Mouse (Mus musculus) CH12.LX (cell line): ENCODE results near the gene Pxt1. TPM values are rescaled to one million over a fixed set of nuclear protein-coding genes. Genes with fewer than 3 reads are reported as not detected.

Source experiments
- DNase-seq: peaks from one replicate; pipeline ENCODE4 v3.0.0-alpha.2; 2013; ENCODE audit errors: extremely low read depth
- H3K27ac ChIP-seq: 2 replicates; pipeline ENCODE4 v1.5.1; 2012; ENCODE audit warnings: low read depth, mild to moderate bottlenecking, control low read depth, moderate library complexity; ENCODE audit not compliant: insufficient read depth
- H3K27me3 ChIP-seq: replicated peaks from 2 replicates; pipeline ENCODE3; 2012; ENCODE audit warnings: inconsistent platforms
- H3K36me3 ChIP-seq, 2 experiments: replicated peaks in 1 of 2; 2 replicates each; pipeline versions ENCODE3 to v1.6.1; 2012; ENCODE audit warnings: inconsistent platforms in 1 of 2, low read length in 1 of 2, mild to moderate bottlenecking in 1 of 2, mixed read lengths in 1 of 2, moderate library complexity in 1 of 2; ENCODE audit not compliant: control insufficient read depth in 1 of 2, insufficient read depth in 1 of 2
- H3K4me1 ChIP-seq, 2 experiments: 2 replicates each; pipeline ENCODE4 v1.6.1; 2012; ENCODE audit warnings: inconsistent platforms in 1 of 2, moderate library complexity in 1 of 2; ENCODE audit not compliant: insufficient read depth in 2 of 2, control insufficient read depth in 1 of 2
- H3K4me2 ChIP-seq: 2 replicates; pipeline ENCODE4 v1.6.1; 2012; ENCODE audit warnings: low read depth, mild to moderate bottlenecking, control low read depth; ENCODE audit not compliant: poor library complexity, insufficient read depth, severe bottlenecking
- H3K4me3 ChIP-seq, 3 experiments: fragments of 150-350 bp in 1 of 3; sonication (generic) in 1 of 3; replicated peaks in 1 of 3; 2 replicates each; pipeline versions ENCODE3 to v1.5.1; 2011 to 2012; ENCODE audit warnings: low read depth in 2 of 3, low read length in 2 of 3, mild to moderate bottlenecking in 2 of 3, moderate library complexity in 2 of 3, control low read depth in 1 of 3, improper control_type of control experiment in 1 of 3, inconsistent platforms in 1 of 3, mixed read lengths in 1 of 3; ENCODE audit not compliant: poor library complexity in 1 of 3
- H3K79me2 ChIP-seq: replicated peaks from 2 replicates; pipeline ENCODE4 v1.6.1; 2012; ENCODE audit warnings: mild to moderate bottlenecking, moderate library complexity; ENCODE audit not compliant: control insufficient read depth, poor library complexity, insufficient read depth, severe bottlenecking; ENCODE audit errors: extremely low read depth
- H3K9ac ChIP-seq: 2 replicates; pipeline ENCODE4 v1.6.1; 2012; ENCODE audit warnings: low read depth, mild to moderate bottlenecking, control low read depth, moderate library complexity; ENCODE audit not compliant: insufficient read depth
- H3K9me3 ChIP-seq: replicated peaks from 2 replicates; pipeline ENCODE3; 2012; ENCODE audit warnings: low read length, inconsistent platforms, mixed read lengths
- BHLHE40 ChIP-seq: IDR thresholded peaks from 2 replicates; pipeline ENCODE4 v1.6.1; 2011; ENCODE audit warnings: mild to moderate bottlenecking, low read depth, low read length, improper control_type of control experiment
- CTCF ChIP-seq, 2 experiments: IDR thresholded peaks in 1 of 2; conservative IDR thresholded peaks in 1 of 2; 2 replicates each; pipeline ENCODE4 v1.5.1; 2011 to 2012; ENCODE audit warnings: low read depth in 2 of 2, low read length in 2 of 2, improper control_type of control experiment in 1 of 2, inconsistent platforms in 1 of 2, mild to moderate bottlenecking in 1 of 2, moderate library complexity in 1 of 2
- E2F4 ChIP-seq: IDR thresholded peaks from 2 replicates; pipeline ENCODE4 v1.6.1; 2011; ENCODE audit warnings: low read depth, low read length, improper control_type of control experiment; ENCODE audit not compliant: insufficient replicate concordance
- EP300 ChIP-seq: IDR thresholded peaks from 2 replicates; pipeline ENCODE4 v1.6.1; 2011; ENCODE audit warnings: low read length, improper control_type of control experiment
- GABPA ChIP-seq: IDR thresholded peaks from 2 replicates; pipeline ENCODE4 v1.6.1; 2012; ENCODE audit warnings: low read depth, low read length, improper control_type of control experiment, inconsistent platforms; ENCODE audit not compliant: insufficient replicate concordance
- HCFC1 ChIP-seq: IDR thresholded peaks from 2 replicates; pipeline ENCODE4 v1.6.1; 2012; ENCODE audit warnings: low read depth, mild to moderate bottlenecking, inconsistent platforms, low read length, improper control_type of control experiment
- IRF4 ChIP-seq: IDR thresholded peaks from 2 replicates; pipeline ENCODE4 v1.6.1; 2014; ENCODE audit warnings: low read depth, mild to moderate bottlenecking, inconsistent platforms, low read length, improper control_type of control experiment
- JUND ChIP-seq: conservative IDR thresholded peaks from 2 replicates; pipeline ENCODE4 v1.6.1; 2011; ENCODE audit warnings: low read depth, low read length, improper control_type of control experiment
- KAT2A ChIP-seq: IDR thresholded peaks from 2 replicates; pipeline ENCODE4 v1.6.1; 2012; ENCODE audit warnings: low read length, improper control_type of control experiment, inconsistent platforms; ENCODE audit not compliant: insufficient replicate concordance
- MAFK ChIP-seq: IDR thresholded peaks from 2 replicates; pipeline ENCODE4 v1.6.1; 2011; ENCODE audit warnings: low read length, improper control_type of control experiment; ENCODE audit not compliant: insufficient replicate concordance
- MAX ChIP-seq: IDR thresholded peaks from 2 replicates; pipeline ENCODE4 v1.6.1; 2011; ENCODE audit warnings: low read length, improper control_type of control experiment
- MAZ ChIP-seq: IDR thresholded peaks from 2 replicates; pipeline ENCODE4 v1.6.1; 2012; ENCODE audit warnings: low read depth, mild to moderate bottlenecking, inconsistent platforms, low read length, improper control_type of control experiment, moderate library complexity
- MXI1 ChIP-seq: IDR thresholded peaks from 2 replicates; pipeline ENCODE4 v1.6.1; 2011; ENCODE audit warnings: mild to moderate bottlenecking, low read depth, low read length, improper control_type of control experiment
- MYC ChIP-seq: IDR thresholded peaks from 2 replicates; pipeline ENCODE4 v1.6.1; 2011; ENCODE audit warnings: low read depth, mild to moderate bottlenecking, improper control_type of control experiment, low read length
- PAX5 ChIP-seq: IDR thresholded peaks from 2 replicates; pipeline ENCODE4 v1.6.1; 2012; ENCODE audit warnings: low read length, inconsistent platforms, mixed read lengths
- RAD21 ChIP-seq: IDR thresholded peaks from 2 replicates; pipeline ENCODE4 v1.6.1; 2011; ENCODE audit warnings: low read depth, mild to moderate bottlenecking, low read length, improper control_type of control experiment, moderate library complexity
- RCOR1 ChIP-seq: conservative IDR thresholded peaks from 2 replicates; pipeline ENCODE4 v1.6.1; 2012; ENCODE audit warnings: low read depth, mild to moderate bottlenecking, inconsistent platforms, low read length, improper control_type of control experiment
- SIN3A ChIP-seq: IDR thresholded peaks from 2 replicates; pipeline ENCODE4 v1.6.1; 2012; ENCODE audit warnings: low read length, improper control_type of control experiment, inconsistent platforms
- SMC3 ChIP-seq: IDR thresholded peaks from 2 replicates; pipeline ENCODE4 v1.6.1; 2011; ENCODE audit warnings: low read depth, low read length, improper control_type of control experiment
- TCF12 ChIP-seq: IDR thresholded peaks from 2 replicates; pipeline ENCODE4 v1.6.1; 2014; ENCODE audit warnings: low read depth, mild to moderate bottlenecking, inconsistent platforms, low read length, improper control_type of control experiment
- USF1 ChIP-seq: IDR thresholded peaks from 2 replicates; pipeline ENCODE4 v1.6.1; 2014; ENCODE audit warnings: low read depth, mild to moderate bottlenecking, inconsistent platforms, low read length, improper control_type of control experiment
- ZKSCAN1 ChIP-seq: IDR thresholded peaks from 2 replicates; pipeline ENCODE4 v1.6.1; 2012; ENCODE audit warnings: low read depth, inconsistent platforms, low read length, improper control_type of control experiment, borderline replicate concordance
- ZMIZ1 ChIP-seq: IDR thresholded peaks from 2 replicates; pipeline ENCODE4 v1.6.1; 2012; ENCODE audit warnings: low read depth, mild to moderate bottlenecking, inconsistent platforms, low read length, improper control_type of control experiment
- ZNF384 ChIP-seq: IDR thresholded peaks from 2 replicates; pipeline ENCODE4 v1.6.1; 2012; ENCODE audit warnings: low read depth, low read length, improper control_type of control experiment, inconsistent platforms
- dilution Hi-C: fragments of 300-500 bp; cut with MboI; formaldehyde crosslinking; loops from 2 replicates; pipeline ENCODE4 v1.14.3; 2020; ENCODE audit warnings: low sequenced_read_pairs; ENCODE audit not compliant: extremely low pct_unique_long_range_greater_than_20kb, extremely low pct_ligation_motif_present
- in situ Hi-C: fragments of 300-500 bp; cut with MboI; formaldehyde crosslinking; loops from 3 replicates; pipeline ENCODE4 v1.14.3; 2019; ENCODE audit warnings: low sequenced_read_pairs, low pct_ligation_motif_present, low pct_unique_long_range_greater_than_20kb, mixed read lengths
- polyA plus RNA-seq: library from polyadenylated mRNA; unstranded; fragments of >175 nt; gene quantifications from 2 replicates; pipeline ENCODE4 v1.2.1, GENCODE M21; 2012; ENCODE audit warnings: low read depth; ENCODE audit not compliant: insufficient read length
- total RNA-seq, 2 experiments: library from RNA; depleted of rRNA; stranded (reverse); fragments of 300-350 nt in 1 of 2; fragments of >200 nt in 1 of 2; gene quantifications; 2 replicates each; pipeline ENCODE4 v1.2.3; 2012 to 2014

The Pxt1 gene
- total and polyA plus RNA-seq, 3 experiments, result not detected

GRCm38 (mm10) chr17:28931436-28932211 is 12.0 kb downstream of the Pxt1 start:
- H3K27me3 ChIP-seq, result no peaks in the 10 kb centered on the region
- TF ChIP-seq KAT2A (no peak), RAD21 (no peak), RCOR1 (no peak), ZMIZ1 (no peak), MYC (no peak), CTCF (conservative IDR thresholded peaks at IDR 0.05 in 1 of 2, IDR thresholded peaks at IDR 0.05 in 1 of 2; ENCODE audit: low read depth in 2 of 2, low read length in 2 of 2) (no peak), USF1 (no peak)
- no peak for DNase-seq
- in situ Hi-C loops (no loop called here), dilution Hi-C loops (no loop called here)
- H3K4me2 ChIP-seq, result no peak overlapping the region
- no peaks in the 10 kb centered on the region for H3K36me3 ChIP-seq
- no peak overlapping the region for H3K4me3 ChIP-seq
- H3K9ac ChIP-seq, result no peak overlapping the region
- no peaks in the 10 kb centered on the region for H3K79me2 ChIP-seq
- H3K27ac ChIP-seq, result no peak overlapping the region
- peaks cover under 1% of the 10 kb centered on the region for H3K9me3 ChIP-seq
- H3K4me1 ChIP-seq, result peaks cover 7 to 9% of the 10 kb centered on the region in 2 experiments

- Histone ChIP-seq H3K4me1 (peaks cover 10 to 20% of the 10 kb centered on the region in 2 experiments), H3K27ac (no peak overlapping the region), H3K79me2 (no peaks in the 10 kb centered on the region), H3K4me2 (no peak overlapping the region), H3K9me3 (no peaks in the 10 kb centered on the region), H3K36me3 (no peaks in the 10 kb centered on the region), H3K9ac (no peak overlapping the region), H3K27me3 (no peaks in the 10 kb centered on the region), H3K4me3 (no peak overlapping the region)
- dilution Hi-C loops (no loop called here), in situ Hi-C loops (no loop called here)
- TF ChIP-seq JUND, result no peak
- no peak for TF ChIP-seq ZNF384
- TF ChIP-seq ZMIZ1, result no peak
- no peak for TF ChIP-seq PAX5
- TF ChIP-seq SMC3, result peak; percentile 46
- no peak for TF ChIP-seq TCF12
- 0 out of 2 replicates have a peak, but pooled peaks have one; percentile 10 for TF ChIP-seq IRF4
- peak; percentile 50 for TF ChIP-seq RAD21
- TF ChIP-seq MAX, result no peak
- TF ChIP-seq ZKSCAN1, result peak; percentile 52
- TF ChIP-seq HCFC1, result no peak
- TF ChIP-seq MXI1, result no peak
- TF ChIP-seq RCOR1, result no peak
- TF ChIP-seq CTCF (conservative IDR thresholded peaks at IDR 0.05 in 1 of 2, IDR thresholded peaks at IDR 0.05 in 1 of 2; ENCODE audit: low read depth in 2 of 2, low read length in 2 of 2), result peak in 1 of 2 experiments; percentile 68; a peak in 2 of 4 replicates
- 0 out of 2 replicates have a peak, but pooled peaks have one; percentile 11 for TF ChIP-seq MYC
- peak; percentile 62; the same call in 1 of the 2 replicates for TF ChIP-seq MAZ
- no peak for TF ChIP-seq GABPA
- no peak for TF ChIP-seq MAFK
- no peak for TF ChIP-seq E2F4
- no peak for TF ChIP-seq BHLHE40
- TF ChIP-seq SIN3A, result peak; percentile 46; the same call in 1 of the 2 replicates
- TF ChIP-seq EP300, result no peak
- DNase-seq, result no peak
These were observed 13.1 kb downstream of the Pxt1 start for GRCm38 (mm10) chr17:28930392-28931074.
